Mouse (Mus musculus): ENCODE data around the gene Ttll11. TPM values are rescaled to one million over a fixed set of nuclear protein-coding genes. Genes with fewer than 3 reads are reported as not detected.
A peak's percentile ranks its signal among the peaks of the same experiment; 100 is the strongest.

Ttll11 gene
- polyA plus RNA-seq, 1 experiment from 2014 or later = 1.2 TPM

DNA sequence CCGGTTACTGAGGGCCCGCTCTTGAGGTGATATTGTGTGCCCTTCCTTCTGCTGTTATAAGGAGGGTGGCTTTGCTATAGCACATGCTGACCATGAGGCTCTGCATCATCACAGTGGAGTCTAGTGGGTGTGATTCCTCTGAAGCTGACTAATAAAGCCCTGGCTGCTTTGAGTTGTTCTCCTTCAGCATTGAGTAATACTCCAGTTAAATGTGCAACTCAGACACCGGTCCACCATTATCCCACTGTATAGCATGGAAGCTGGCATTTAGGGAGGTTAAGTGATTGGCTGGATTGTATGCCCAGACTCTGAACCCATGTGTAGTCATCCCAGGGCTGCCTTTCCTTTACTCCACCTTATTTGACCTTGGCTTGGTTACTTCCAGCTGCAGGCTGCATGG is 101.2 kb downstream of the Ttll11 start:
- TF ChIP-seq CTCF (IDR thresholded peaks at IDR 0.05; ENCODE audit: low read depth) = no peak
- H3K9ac ChIP-seq = no peak overlapping the region
- no peaks in the 10 kb centered on the region for H3K4me1 ChIP-seq (ENCODE audit: insufficient read depth)
- no peak overlapping the region for H3K27ac ChIP-seq (ENCODE audit: low read depth)
- no peak overlapping the region for H3K4me3 ChIP-seq (ENCODE audit: low read depth, low read length)
- DNase-seq (no peak), ATAC-seq (ENCODE audit: insufficient read depth) (no peak)
- H3K9me3 ChIP-seq (ENCODE audit: low read depth, low read length) = no peaks in the 10 kb centered on the region
- H3K36me3 ChIP-seq (ENCODE audit: insufficient read depth) = no peaks in the 10 kb centered on the region
- H3K4me2 ChIP-seq = no peak overlapping the region
- WGBS = 98% methylated on average over 3 of the region's 3 CpGs
- H3K27me3 ChIP-seq (ENCODE audit: insufficient read depth, low read length) = no peaks in the 10 kb centered on the region

GRCm38 (mm10) chr2:35875572-35875971 is 104.1 kb downstream of the Ttll11 start:
- Histone ChIP-seq H3K4me2 (no peak overlapping the region), H3K9ac (no peak overlapping the region), H3K9me3 (ENCODE audit: low read depth, low read length) (no peaks in the 10 kb centered on the region), H3K4me1 (ENCODE audit: insufficient read depth) (no peaks in the 10 kb centered on the region), H3K27me3 (ENCODE audit: insufficient read depth, low read length) (no peaks in the 10 kb centered on the region), H3K4me3 (ENCODE audit: low read depth, low read length) (no peak overlapping the region), H3K27ac (ENCODE audit: low read depth) (no peak overlapping the region), H3K36me3 (ENCODE audit: insufficient read depth) (no peaks in the 10 kb centered on the region)
- DNase-seq (peak; percentile 36), ATAC-seq (ENCODE audit: insufficient read depth) (no peak)
- TF ChIP-seq CTCF (IDR thresholded peaks at IDR 0.05; ENCODE audit: low read depth) = no peak
- 52% methylated on average over 7 of the region's 7 CpGs for WGBS

DNA sequence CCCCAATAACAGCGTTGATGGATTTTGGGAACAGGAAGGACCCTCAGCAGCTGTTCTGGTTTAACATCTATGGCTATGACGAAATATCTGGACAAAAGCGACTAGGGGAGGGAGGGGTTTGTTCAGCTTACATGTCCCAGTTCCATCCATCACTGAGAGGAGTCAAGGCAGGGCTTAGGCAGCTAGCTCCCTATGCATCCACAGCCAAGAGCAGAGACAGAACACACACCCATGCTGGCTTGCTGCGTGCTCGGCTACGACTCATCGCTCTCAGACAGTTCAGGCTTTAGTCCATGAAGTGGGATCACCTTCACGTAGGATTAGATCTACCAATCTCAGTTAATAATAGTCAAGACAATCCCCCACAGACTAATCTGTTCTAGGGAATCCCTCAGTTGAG is 105.3 kb downstream of the Ttll11 start:
- ATAC-seq (ENCODE audit: insufficient read depth) (no peak), DNase-seq (no peak)
- H3K4me1 ChIP-seq (ENCODE audit: insufficient read depth) = no peaks in the 10 kb centered on the region
- 68% methylated on average over 8 of the region's 8 CpGs for WGBS
- H3K36me3 ChIP-seq (ENCODE audit: insufficient read depth) = no peaks in the 10 kb centered on the region
- H3K4me3 ChIP-seq (ENCODE audit: low read depth, low read length) = no peak overlapping the region
- H3K9ac ChIP-seq = no peak overlapping the region
- no peaks in the 10 kb centered on the region for H3K9me3 ChIP-seq (ENCODE audit: low read depth, low read length)
- H3K27ac ChIP-seq (ENCODE audit: low read depth) = no peak overlapping the region
- TF ChIP-seq CTCF (IDR thresholded peaks at IDR 0.05; ENCODE audit: low read depth) = no peak
- no peaks in the 10 kb centered on the region for H3K27me3 ChIP-seq (ENCODE audit: insufficient read depth, low read length)
- H3K4me2 ChIP-seq = no peak overlapping the region

DNA sequence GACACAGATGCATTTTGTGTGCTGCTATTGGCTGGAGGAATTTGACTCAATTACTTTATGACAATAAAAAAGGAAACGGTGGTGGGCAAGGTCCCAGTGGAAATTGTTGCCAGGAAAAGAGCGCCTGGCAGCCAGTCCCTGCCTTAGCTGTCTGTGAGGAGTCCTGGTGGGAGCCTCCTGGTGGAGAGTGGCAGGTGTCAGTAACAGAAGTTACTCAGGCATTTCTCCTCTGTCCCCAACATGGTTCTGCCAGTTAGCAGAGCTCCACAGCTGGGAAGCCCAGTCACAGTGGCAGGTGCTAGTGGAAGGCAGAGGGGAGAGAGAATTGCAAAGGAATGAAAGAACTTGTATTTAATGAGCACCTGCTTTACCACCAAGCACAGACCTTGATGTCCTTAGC is 110.5 kb downstream of the Ttll11 start:
- DNase-seq (no peak), ATAC-seq (ENCODE audit: insufficient read depth) (no peak)
- WGBS = 49% methylated on average over 2 of the region's 2 CpGs
- no peak overlapping the region for H3K9ac ChIP-seq
- H3K4me2 ChIP-seq = no peak overlapping the region
- no peak overlapping the region for H3K27ac ChIP-seq (ENCODE audit: low read depth)
- no peaks in the 10 kb centered on the region for H3K36me3 ChIP-seq (ENCODE audit: insufficient read depth)
- H3K4me1 ChIP-seq (ENCODE audit: insufficient read depth) = no peaks in the 10 kb centered on the region
- H3K9me3 ChIP-seq (ENCODE audit: low read depth, low read length) = no peaks in the 10 kb centered on the region
- no peaks in the 10 kb centered on the region for H3K27me3 ChIP-seq (ENCODE audit: insufficient read depth, low read length)
- no peak overlapping the region for H3K4me3 ChIP-seq (ENCODE audit: low read depth, low read length)
- TF ChIP-seq CTCF (IDR thresholded peaks at IDR 0.05; ENCODE audit: low read depth) = no peak

DNA sequence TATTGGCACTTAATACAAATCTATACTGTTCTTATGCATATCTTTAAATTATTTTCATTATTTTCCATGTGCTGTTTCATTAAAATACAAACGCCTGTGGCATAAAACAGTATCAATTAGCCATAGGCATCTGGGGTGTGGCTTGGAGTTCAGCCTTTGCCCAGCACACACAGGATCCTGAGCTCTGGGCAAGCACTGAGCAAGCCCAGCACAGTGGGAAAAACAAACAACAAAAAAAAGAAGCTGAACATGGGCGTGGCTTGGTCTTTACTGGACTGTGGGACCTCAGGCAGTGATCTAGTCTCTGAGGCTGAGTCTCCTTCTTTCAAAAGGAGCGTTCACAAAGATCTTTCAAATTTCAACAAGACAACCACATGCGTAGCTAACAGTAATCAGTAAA is 116.4 kb downstream of the Ttll11 start:
- WGBS = 71% methylated on average over 4 of the region's 4 CpGs
- no peak for ATAC-seq (ENCODE audit: insufficient read depth)
- H3K4me1 ChIP-seq (ENCODE audit: insufficient read depth) = peaks cover 3% of the 10 kb centered on the region; the same call in 1 of the 2 replicates

DNA sequence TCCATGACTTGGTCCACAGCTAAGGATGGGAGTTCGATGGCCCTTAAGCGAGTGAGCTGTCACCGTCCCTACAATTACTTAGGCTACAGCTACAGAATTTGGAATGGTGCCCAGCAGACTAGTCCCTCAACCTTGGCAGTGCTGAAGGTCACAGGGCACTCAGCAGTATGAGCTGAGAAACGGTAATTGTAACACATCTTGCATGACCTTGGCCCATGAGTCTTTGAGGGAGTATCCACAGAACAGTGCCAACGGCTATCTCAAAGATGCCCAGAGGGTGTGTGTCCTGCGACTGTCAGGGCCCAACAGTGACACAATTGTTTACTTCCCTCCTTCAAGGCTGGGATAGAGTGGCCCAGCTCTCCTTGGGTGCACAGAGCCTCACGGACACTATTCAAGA is 118.5 kb downstream of the Ttll11 start:
- Histone ChIP-seq H3K4me1 (ENCODE audit: insufficient read depth) (peaks cover 3% of the 10 kb centered on the region; the same call in 1 of the 2 replicates), H3K27me3 (ENCODE audit: insufficient read depth, low read length) (no peaks in the 10 kb centered on the region), H3K4me3 (ENCODE audit: low read depth, low read length) (no peak overlapping the region), H3K27ac (ENCODE audit: low read depth) (no peak overlapping the region), H3K4me2 (no peak overlapping the region), H3K36me3 (ENCODE audit: insufficient read depth) (no peaks in the 10 kb centered on the region), H3K9me3 (ENCODE audit: low read depth, low read length) (no peaks in the 10 kb centered on the region), H3K9ac (no peak overlapping the region)
- ATAC-seq (ENCODE audit: insufficient read depth) = peak; percentile 31; the same call in 1 of the 2 replicates
- no peak for TF ChIP-seq CTCF (IDR thresholded peaks at IDR 0.05; ENCODE audit: low read depth)
- DNase-seq = peak; percentile 43
- WGBS = 54% methylated on average over 7 of the region's 7 CpGs

More for the DNA sequence above, 116.4 kb downstream of the Ttll11 start:
- TF ChIP-seq CTCF (IDR thresholded peaks at IDR 0.05; ENCODE audit: low read depth) = no peak
- Histone ChIP-seq H3K4me2 (no peak overlapping the region), H3K27me3 (ENCODE audit: insufficient read depth, low read length) (no peaks in the 10 kb centered on the region), H3K9ac (no peak overlapping the region), H3K36me3 (ENCODE audit: insufficient read depth) (no peaks in the 10 kb centered on the region), H3K27ac (ENCODE audit: low read depth) (no peak overlapping the region), H3K9me3 (ENCODE audit: low read depth, low read length) (no peaks in the 10 kb centered on the region), H3K4me3 (ENCODE audit: low read depth, low read length) (no peak overlapping the region)
- no peak for DNase-seq

GRCm38 (mm10) chr2:35860394-35860744 is 119.3 kb downstream of the Ttll11 start:
- Histone ChIP-seq H3K4me2 (no peak overlapping the region), H3K36me3 (ENCODE audit: insufficient read depth) (no peaks in the 10 kb centered on the region), H3K4me3 (ENCODE audit: low read depth, low read length) (no peak overlapping the region), H3K4me1 (ENCODE audit: insufficient read depth) (peaks cover 3% of the 10 kb centered on the region; the same call in 1 of the 2 replicates), H3K9me3 (ENCODE audit: low read depth, low read length) (no peaks in the 10 kb centered on the region), H3K27ac (ENCODE audit: low read depth) (no peak overlapping the region), H3K27me3 (ENCODE audit: insufficient read depth, low read length) (no peaks in the 10 kb centered on the region), H3K9ac (no peak overlapping the region)
- TF ChIP-seq CTCF (IDR thresholded peaks at IDR 0.05; ENCODE audit: low read depth) = no peak
- DNase-seq (no peak), ATAC-seq (ENCODE audit: insufficient read depth) (no peak)
- 26% methylated on average over 10 of the region's 10 CpGs for WGBS
